Mouse (Mus musculus) adrenal gland, postnatal 10 days (tissue): ENCODE results near the gene Plekha4. TPM values are rescaled to one million over a fixed set of nuclear protein-coding genes. Genes with fewer than 3 reads are reported as not detected.
"Not testable (repeated sequence)": the region's sequence is repeated elsewhere in the genome, so short reads cannot be mapped to it uniquely, and the experiment has no call there.

ENCODE experiments used
- DNase-seq: peaks from one replicate; pipeline ENCODE4 v3.0.0; 2021; ENCODE audit warnings: mixed read lengths
- total RNA-seq, 2 experiments: library from RNA; stranded (reverse); gene quantifications; 2 replicates each; pipeline ENCODE4 v1.2.3; 2021

The Plekha4 gene
- total RNA-seq, 2 experiments from 2014 or later, result 5.4 to 9.2 TPM

GRCm38 (mm10) chr7:45509181-45509882, 16.8 kb upstream of the Plekha4 start:
- no peak for DNase-seq

GRCm38 (mm10) chr7:45509912-45510787, 16.0 kb upstream of the Plekha4 start, which contains the start of gene Nucb1:
Gene Nucb1 (minus strand): TSS chr7:45510406.
- peak; percentile 93 for DNase-seq

DNA sequence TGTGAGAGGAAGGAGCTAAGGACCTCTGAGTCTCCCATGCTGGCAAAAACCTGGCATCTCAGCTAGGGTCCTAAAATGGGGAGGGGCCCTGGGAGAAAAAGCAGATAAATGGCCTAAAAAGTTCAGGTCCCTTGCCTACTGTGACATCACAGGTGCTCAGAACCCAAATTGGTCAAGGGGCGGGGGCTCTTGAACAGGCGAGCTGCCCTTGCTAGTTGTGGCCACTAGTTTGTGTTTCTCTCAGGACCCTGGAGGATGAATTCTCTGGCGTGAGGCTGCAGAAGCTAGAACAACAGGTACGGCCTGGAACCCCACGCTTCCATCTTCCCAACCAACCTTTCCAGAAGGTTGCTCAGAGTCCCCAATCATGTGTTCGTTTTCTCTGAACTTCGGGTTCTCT, 11.7 kb upstream of the Plekha4 start:
- DNase-seq, result no peak

DNA sequence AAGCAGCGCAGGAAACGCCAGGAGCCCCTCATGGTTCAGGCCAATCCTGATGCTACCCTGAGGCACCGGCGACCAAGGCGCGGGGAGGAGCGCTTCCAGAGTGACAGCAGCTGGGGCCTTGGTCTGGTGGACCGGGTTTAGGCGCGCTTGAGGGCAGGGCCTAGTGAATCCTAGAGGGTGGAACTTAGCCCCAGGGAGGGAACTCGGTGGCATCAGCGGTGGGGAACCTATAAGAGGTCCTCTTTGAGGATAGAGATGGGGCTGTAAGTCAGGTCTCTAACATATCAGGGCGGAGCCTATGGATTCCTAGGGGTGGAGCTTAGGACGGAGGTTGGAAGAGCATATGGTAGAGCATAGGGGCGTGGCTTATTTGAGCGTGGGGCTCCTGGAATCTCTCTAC, 10.7 kb upstream of the Plekha4 start:
- DNase-seq, result no peak

DNA sequence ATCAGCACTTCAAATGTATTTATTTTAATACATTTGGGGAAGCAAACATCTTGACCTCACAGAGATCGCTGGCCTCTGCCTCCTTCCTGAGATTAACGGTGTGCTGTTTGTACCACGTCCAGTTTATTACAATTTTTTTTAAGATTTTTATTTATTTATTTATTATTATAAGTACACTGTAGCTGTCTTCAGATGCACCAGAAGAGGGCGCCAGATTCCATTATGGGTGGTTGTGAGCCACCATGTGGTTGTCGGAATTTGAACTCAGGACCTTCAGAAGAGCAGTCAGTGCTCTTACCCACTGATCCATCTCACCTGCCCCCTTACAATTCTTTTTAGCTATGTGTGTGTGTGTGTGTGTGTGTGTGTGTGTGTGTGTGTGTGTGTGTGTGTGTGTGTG, 9.3 kb upstream of the Plekha4 start:
- DNase-seq, result not testable (repeated sequence)

DNA sequence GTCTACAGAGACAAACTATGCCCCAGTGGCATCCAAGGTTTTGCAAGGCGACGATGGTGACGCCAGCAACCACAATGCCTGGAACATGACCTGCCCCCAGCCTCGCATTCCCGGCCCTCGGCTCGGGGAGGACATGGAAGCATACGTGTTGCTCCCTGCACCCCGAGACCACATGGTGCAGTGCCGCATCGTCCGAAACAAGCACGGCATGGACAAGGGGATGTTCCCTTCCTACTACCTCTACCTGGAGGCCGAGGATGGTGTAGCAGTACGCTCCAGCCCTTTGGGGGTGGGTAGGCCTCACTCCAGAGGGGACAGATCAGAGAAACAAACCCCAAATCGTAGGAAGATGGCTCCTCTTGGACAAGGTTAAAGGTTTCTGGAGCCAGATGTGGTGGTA, 7.5 kb upstream of the Plekha4 start:
- no peak for DNase-seq

GRCm38 (mm10) chr7:45519345-45520120, 6.6 kb upstream of the Plekha4 start:
- DNase-seq, result no peak

GRCm38 (mm10) chr7:45520605-45521004, 5.5 kb upstream of the Plekha4 start:
- no peak for DNase-seq

DNA sequence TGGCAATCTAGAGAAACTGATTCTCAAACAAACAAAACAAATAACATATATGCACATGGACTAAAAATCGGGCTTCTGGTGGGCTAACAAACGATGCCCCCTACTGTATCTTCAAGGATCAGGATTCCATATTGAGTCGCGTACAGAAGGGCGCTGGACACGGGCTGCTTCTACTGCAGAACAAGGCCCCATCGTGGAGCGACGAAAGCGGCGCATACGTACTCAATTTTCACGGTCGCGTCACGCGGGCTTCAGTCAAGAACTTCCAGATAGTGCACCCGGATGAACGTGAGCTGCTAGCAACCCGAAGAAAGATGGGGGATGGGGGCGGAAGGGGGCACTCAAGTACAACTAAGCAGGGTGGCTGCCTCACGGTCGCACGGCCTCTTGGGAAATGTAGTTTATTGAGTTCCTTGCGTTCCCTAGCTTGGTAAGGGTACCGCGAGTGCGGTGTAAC, 4.4 kb upstream of the Plekha4 start:
- DNase-seq, result peak; percentile 88

DNA sequence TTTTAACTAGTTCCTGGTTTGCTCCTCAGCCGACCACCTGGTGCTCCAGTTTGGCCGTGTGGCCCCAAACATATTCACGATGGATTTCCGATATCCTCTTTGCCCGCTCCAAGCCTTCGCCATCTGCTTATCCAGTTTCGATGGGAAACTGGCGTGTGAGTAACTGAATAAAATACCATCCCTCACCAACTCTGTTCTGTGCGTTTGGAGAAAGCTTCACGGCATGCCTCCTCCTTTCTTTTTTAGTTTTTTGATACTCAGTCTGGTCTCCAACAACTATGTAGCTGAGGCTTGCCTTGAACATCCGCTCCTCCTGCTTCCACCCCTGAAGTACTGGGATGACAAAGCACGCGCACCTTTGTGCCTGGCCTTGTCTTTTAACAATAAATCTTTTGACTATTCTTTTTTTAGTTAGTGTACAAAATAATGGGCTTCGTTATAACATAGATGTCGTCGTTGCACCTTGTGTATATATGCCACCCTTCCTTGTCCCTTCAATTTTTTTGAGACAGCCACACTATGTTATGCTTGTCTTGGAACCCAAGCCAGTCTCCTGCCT, 3.9 kb upstream of the Plekha4 start:
- no peak for DNase-seq

GRCm38 (mm10) chr7:45522957-45523676, 3.0 kb upstream of the Plekha4 start:
- DNase-seq, result no peak

GRCm38 (mm10) chr7:45523678-45524170, 2.4 kb upstream of the Plekha4 start:
- DNase-seq, result no peak

DNA sequence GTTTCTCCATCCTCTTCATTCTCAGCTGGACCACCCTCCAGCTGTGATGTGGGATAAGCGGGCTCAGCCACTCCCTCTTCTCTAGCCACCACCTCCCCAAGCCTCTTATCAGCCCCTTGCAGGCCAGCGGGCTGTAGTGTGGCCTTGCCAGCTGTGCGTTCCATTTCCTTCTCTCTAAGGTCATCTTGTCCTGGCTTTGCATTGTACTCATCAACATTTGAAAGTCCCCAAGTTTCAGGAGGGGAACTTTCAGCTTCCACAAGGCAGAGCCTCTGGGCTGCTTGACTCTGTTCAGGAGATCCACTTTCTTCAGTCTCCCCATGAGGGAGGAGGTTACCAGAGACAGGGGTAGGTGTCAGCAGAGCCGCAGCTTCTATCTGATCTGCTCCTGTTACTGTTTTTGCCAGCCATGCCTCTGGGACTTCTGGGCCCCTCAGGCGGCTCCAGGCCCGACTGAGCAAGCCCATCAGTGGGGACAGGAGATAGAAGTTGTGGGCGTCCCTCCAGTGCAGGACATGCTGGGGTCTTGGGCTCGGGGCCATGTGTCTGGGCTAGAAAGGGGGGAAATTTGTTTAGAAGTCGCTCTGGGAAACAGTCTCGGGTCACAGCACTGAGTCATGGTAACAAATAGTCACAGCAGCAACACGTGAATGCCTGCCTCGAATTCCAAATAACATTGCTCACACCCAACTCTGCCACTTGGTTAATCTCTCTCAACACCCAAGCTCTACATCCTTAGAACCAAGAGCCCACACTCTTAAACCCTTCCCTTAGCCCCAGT, 1.1 kb upstream of the Plekha4 start:
- peak; percentile 38 for DNase-seq

GRCm38 (mm10) chr7:45526474-45527120, 467 bp downstream of the Plekha4 start:
- no peak for DNase-seq

- not testable (repeated sequence) for DNase-seq
Measured at GRCm38 (mm10) chr7:45527169-45527568, 1.0 kb downstream of the Plekha4 start.

DNA sequence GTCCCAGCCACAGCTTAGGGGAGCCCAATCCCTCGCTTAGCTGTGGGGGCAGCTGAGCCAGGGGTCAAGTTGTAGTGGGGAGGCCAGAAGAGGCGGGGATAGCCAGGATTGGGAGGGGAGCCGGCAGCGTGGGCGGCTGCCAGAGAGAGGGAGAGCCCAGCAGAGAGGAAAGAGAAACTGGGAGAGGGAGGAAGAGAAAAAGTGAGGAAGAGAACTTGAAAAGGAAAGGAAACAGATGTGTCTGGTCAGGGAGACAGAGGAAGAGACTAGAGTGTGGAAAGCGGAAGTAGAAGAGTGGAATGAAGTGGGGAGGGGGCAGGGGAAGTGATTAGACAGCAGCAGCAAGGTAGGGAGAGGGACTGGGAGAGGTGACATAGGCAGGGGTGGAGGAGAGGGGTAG, 3.3 kb downstream of the Plekha4 start:
- DNase-seq, result no peak

GRCm38 (mm10) chr7:45530643-45531042, 4.5 kb downstream of the Plekha4 start:
- DNase-seq, result no peak

DNA sequence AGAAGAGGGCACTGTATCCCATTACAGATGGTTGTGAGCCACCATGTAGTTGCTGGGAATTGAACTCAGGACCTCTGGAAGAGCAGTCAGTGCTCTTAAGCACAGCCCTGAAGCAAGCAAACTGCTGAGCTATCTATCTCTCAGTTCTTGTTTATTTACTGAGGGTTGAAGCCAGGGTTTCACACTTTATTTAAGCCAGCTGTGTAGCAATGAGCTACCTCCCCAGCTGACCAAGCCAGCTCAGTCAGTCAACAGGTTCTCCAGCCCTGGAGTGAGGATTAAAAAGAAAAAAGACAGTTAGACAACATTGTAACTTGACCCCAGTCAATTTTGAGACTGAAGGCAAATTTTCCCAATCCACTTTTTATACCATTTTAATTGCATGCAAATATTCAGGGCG, 9.5 kb downstream of the Plekha4 start:
- DNase-seq, result no peak

GRCm38 (mm10) chr7:45537602-45538001, 11.5 kb downstream of the Plekha4 start:
- no peak for DNase-seq
